Mouse (Mus musculus) gastrocnemius, postnatal 14 days (tissue): ENCODE data around the gene Derl3. TPM values are rescaled to one million over a fixed set of nuclear protein-coding genes. Genes with fewer than 3 reads are reported as not detected.
"Not testable (repeated sequence)": the region's sequence is repeated elsewhere in the genome, so short reads cannot be mapped to it uniquely, and the experiment has no call there.

Experiments used
- DNase-seq: peaks from one replicate; pipeline ENCODE4 v3.0.0; 2021; ENCODE audit warnings: mixed read lengths
- intact Hi-C: fragments of 180-260 bp; cut with DNase I; formaldehyde crosslinking; loops from one replicate; pipeline ENCODE4 v1.15.1; 2025; ENCODE audit warnings: low total_unique reads
- long read RNA-seq, 2 experiments: library from polyadenylated mRNA; stranded (forward); transcript quantifications; one replicate each; pipeline ENCODE4 v2.0.0; 2021
- total RNA-seq, 2 experiments: library from RNA; stranded (reverse); gene quantifications; 2 replicates each; pipeline ENCODE4 v1.2.3; 2021

Derl3 gene
- total RNA-seq: not detected
- long read RNA-seq, experiment 1: 0 reads
- long read RNA-seq, experiment 2: 0 reads

GRCm38 (mm10) chr10:75893089-75893750 lies at the start of gene Derl3:
Gene Derl3 (plus strand): TSS chr10:75893413.
- DNase-seq: peak; percentile 86
- intact Hi-C loops: no loop called here

GRCm38 (mm10) chr10:75843898-75844297 lies 49.3 kb upstream of the Derl3 start:
- DNase-seq, intact Hi-C loops: not testable (repeated sequence)

- DNase-seq: no peak
- intact Hi-C loops: loop anchor here (5.0 kb wide), 1 partner anchor 92 kb away; no protein-coding TSS in a partner anchor
Measured at GRCm38 (mm10) chr10:75844800-75845199, 48.4 kb upstream of the Derl3 start.

GRCm38 (mm10) chr10:75845306-75845930 lies 47.8 kb upstream of the Derl3 start:
- DNase-seq: no peak
- intact Hi-C loops: loop anchor here (5.0 kb wide), 1 partner anchor 93 kb away; no protein-coding TSS in a partner anchor

- no peak for DNase-seq
- intact Hi-C loops: loop anchor here (5.0 kb wide), 1 partner anchor 96 kb away; no protein-coding TSS in a partner anchor
Measured at GRCm38 (mm10) chr10:75848382-75848781, 44.8 kb upstream of the Derl3 start.

- no peak for DNase-seq
- intact Hi-C loops: loop anchor here (5.0 kb wide), 1 partner anchor 109 kb away; no protein-coding TSS in a partner anchor
Measured at GRCm38 (mm10) chr10:75851076-75851475, 42.1 kb upstream of the Derl3 start.

GRCm38 (mm10) chr10:75851681-75852080 lies 41.5 kb upstream of the Derl3 start:
- intact Hi-C loops: loop anchor here (5.0 kb wide), 1 partner anchor 109 kb away; no protein-coding TSS in a partner anchor

GRCm38 (mm10) chr10:75852539-75853125 lies 40.6 kb upstream of the Derl3 start:
- intact Hi-C loops: loop anchor here (5.0 kb wide), 1 partner anchor 110 kb away; no protein-coding TSS in a partner anchor
- DNase-seq: no peak

More at GRCm38 (mm10) chr10:75851681-75852080, 41.5 kb upstream of the Derl3 start:
- no peak for DNase-seq

GRCm38 (mm10) chr10:75853452-75853851 lies 39.8 kb upstream of the Derl3 start:
- DNase-seq: peak; percentile 78
- intact Hi-C loops: loop anchor here (5.0 kb wide), 1 partner anchor 111 kb away; no protein-coding TSS in a partner anchor

- DNase-seq: no peak
- intact Hi-C loops: loop anchor here (5.0 kb wide), 1 partner anchor 112 kb away; no protein-coding TSS in a partner anchor
Measured at GRCm38 (mm10) chr10:75854096-75854495, 39.1 kb upstream of the Derl3 start.

GRCm38 (mm10) chr10:75854791-75855190 lies 38.4 kb upstream of the Derl3 start:
- DNase-seq: no peak
- intact Hi-C loops: loop anchor here (5.0 kb wide), 1 partner anchor 112 kb away; no protein-coding TSS in a partner anchor

- intact Hi-C loops: no loop called here
- DNase-seq: no peak
Measured at GRCm38 (mm10) chr10:75855416-75855981, 37.7 kb upstream of the Derl3 start.

GRCm38 (mm10) chr10:75856155-75856907 lies 36.9 kb upstream of the Derl3 start:
- no peak for DNase-seq
- intact Hi-C loops: no loop called here

- DNase-seq: no peak
- intact Hi-C loops: no loop called here
Measured at GRCm38 (mm10) chr10:75856976-75857375, 36.2 kb upstream of the Derl3 start.

- no peak for DNase-seq
- intact Hi-C loops: no loop called here
Measured at GRCm38 (mm10) chr10:75857598-75857997, 35.6 kb upstream of the Derl3 start.

GRCm38 (mm10) chr10:75859107-75859746 lies 34.0 kb upstream of the Derl3 start:
- DNase-seq: no peak
- intact Hi-C loops: no loop called here

GRCm38 (mm10) chr10:75859786-75860470 lies 33.3 kb upstream of the Derl3 start, which contains the start of gene Mif:
Gene Mif (minus strand): TSS chr10:75860240.
- DNase-seq: peak; percentile 87
- intact Hi-C loops: not testable (repeated sequence)

GRCm38 (mm10) chr10:75860746-75861145 lies 32.5 kb upstream of the Derl3 start:
- intact Hi-C loops: no loop called here
- no peak for DNase-seq
